ENCODE assay signal across 30 mouse cellular contexts in genomic region chr6:24269633-24270032, GRCm38 (mm10).
DNase-seq lines count a peak whose midpoint lies in the region; ATAC-seq lines count a peak whose summit lies in the region.
"Had no signal": no experiment of that assay in that cellular context is flagged by ENCODE, and none has a peak within 500 bp of the region (broad histone marks: within the 10 kb centered on the region; RNA-seq: fewer than 3 reads in every experiment).

No protein-coding gene starts in this region.

- no peaks in the 10 kb centered on the region for H3K27me3 ChIP-seq in intestine, embryonic 15.5 days (replicated peaks)
- H3K27me3 ChIP-seq: CH12.LX; embryonic facial prominence, embryonic 12.5 days; embryonic facial prominence, embryonic 15.5 days; forebrain, embryonic 12.5 days; Patski had no signal

- H3K9me3 ChIP-seq in intestine, embryonic 15.5 days = no peaks in the 10 kb centered on the region
- H3K9me3 ChIP-seq: embryonic facial prominence, embryonic 12.5 days; embryonic facial prominence, embryonic 15.5 days; forebrain, embryonic 10.5 days; forebrain, embryonic 12.5 days; G1E had no signal

- no peak overlapping the region for H3K9ac ChIP-seq in intestine, embryonic 15.5 days
- H3K9ac ChIP-seq: embryonic facial prominence, embryonic 12.5 days; embryonic facial prominence, embryonic 15.5 days; forebrain, embryonic 12.5 days had no signal

- intact Hi-C loops in left cerebral cortex, postnatal 25 days (cut with DNase I) = no loop called here

- 85% methylated on average over 3 of the region's 3 CpGs for WGBS in intestine, embryonic 15.5 days

- DNase-seq in 416B (ENCODE audit: low read depth) = peak; percentile 7
- DNase-seq in left cerebral cortex, adult 18-20 months (ENCODE audit: low spot score in 2 of 2) = no peak
- DNase-seq in layer of hippocampus, adult 18-20 months (ENCODE audit: low spot score in 2 of 2) = no peak
- no peak for DNase-seq in left cerebral cortex, postnatal 25 days (ENCODE audit: low spot score in 2 of 2)
- DNase-seq: adrenal gland, adult 8-10 months; adrenal gland, postnatal 14 days; adrenal gland, postnatal 36 days; B cell, adult 2 months; cerebellum, adult 11-12 months; cerebellum, adult 2 months; cerebellum, adult 9-10 months; cerebellum, postnatal 10 days; cerebellum, postnatal 25 days; embryo, embryonic 11 days had no signal

- ATAC-seq in common myeloid progenitor, adult 5-6 weeks (replicated peaks; ENCODE audit: low read depth, poor library complexity, severe bottlenecking) = peak; percentile 89
- peak; percentile 27; the same call in 1 of the 2 replicates for ATAC-seq in megakaryocyte, adult 5-6 weeks (ENCODE audit: poor library complexity, severe bottlenecking)
- peak; percentile 50; the same call in 1 of the 2 replicates for ATAC-seq in megakaryocyte-erythroid progenitor cell, adult 5-6 weeks (replicated peaks; ENCODE audit: low FRiP score, low TSS enrichment, poor library complexity, severe bottlenecking)
- no peak for ATAC-seq in intestine, embryonic 15.5 days
- ATAC-seq: activated CD4-positive, CD25-positive, alpha-beta regulatory T cell, adult 4 months; CD4-positive, CD25-positive, alpha-beta regulatory T cell, adult 4 months; forebrain, embryonic 14.5 days; forebrain, embryonic 16.5 days; Patski had no signal

- H3K4me1 ChIP-seq in intestine, embryonic 15.5 days (replicated peaks) = no peaks in the 10 kb centered on the region
- H3K4me1 ChIP-seq: embryonic facial prominence, embryonic 12.5 days; embryonic facial prominence, embryonic 15.5 days; forebrain, embryonic 10.5 days; forebrain, embryonic 12.5 days had no signal

- no peaks in the 10 kb centered on the region for H3K36me3 ChIP-seq in intestine, embryonic 15.5 days
- H3K36me3 ChIP-seq: embryonic facial prominence, embryonic 12.5 days; embryonic facial prominence, embryonic 15.5 days; forebrain, embryonic 10.5 days; forebrain, embryonic 12.5 days; G1E had no signal

- H3K4me2 ChIP-seq in intestine, embryonic 15.5 days (replicated peaks) = no peak overlapping the region
- H3K4me2 ChIP-seq: embryonic facial prominence, embryonic 12.5 days; embryonic facial prominence, embryonic 15.5 days; forebrain, embryonic 12.5 days had no signal

- H3K27ac ChIP-seq in intestine, embryonic 15.5 days = no peak overlapping the region
- H3K27ac ChIP-seq: embryonic facial prominence, embryonic 12.5 days; embryonic facial prominence, embryonic 15.5 days; forebrain, embryonic 10.5 days; forebrain, embryonic 12.5 days had no signal

- no peak overlapping the region for H3K4me3 ChIP-seq in intestine, embryonic 15.5 days (replicated peaks)
- H3K4me3 ChIP-seq: embryonic facial prominence, embryonic 12.5 days; embryonic facial prominence, embryonic 15.5 days; erythroblast, embryonic 14.5 days; forebrain, embryonic 10.5 days; forebrain, embryonic 12.5 days had no signal
